Mouse (Mus musculus): ENCODE results near the gene Gm8229. TPM values are rescaled to one million over a fixed set of nuclear protein-coding genes. Genes with fewer than 3 reads are reported as not detected.
"Not testable (repeated sequence)": the region's sequence is repeated elsewhere in the genome, so short reads cannot be mapped to it uniquely, and the experiment has no call there.

Gene Gm8229
- not detected in 2 replicates for polyA plus RNA-seq (2012; rRNA removed)

GRCm38 (mm10) chr14:44365057-44365456 is at the start of gene Gm8229:
Gm8229 (plus strand) TSS chr14:44365357.
- WGBS, result 94% methylated on average over 4 of the region's 4 CpGs
- H3K27me3 ChIP-seq (ENCODE audit: control insufficient read depth, insufficient read depth, low read length); H3K4me3 ChIP-seq (ENCODE audit: control insufficient read depth, insufficient read depth, low read length); H3K4me1 ChIP-seq (replicated peaks; ENCODE audit: control insufficient read depth, insufficient read depth, low read length); H3K36me3 ChIP-seq (ENCODE audit: control insufficient read depth, insufficient read depth, low read length); DNase-seq; H3K27ac ChIP-seq (ENCODE audit: control insufficient read depth, insufficient read depth, low read length): not testable (repeated sequence)

- not testable (repeated sequence) for H3K4me3 ChIP-seq (ENCODE audit: control insufficient read depth, insufficient read depth, low read length); DNase-seq; H3K27me3 ChIP-seq (ENCODE audit: control insufficient read depth, insufficient read depth, low read length); H3K4me1 ChIP-seq (replicated peaks; ENCODE audit: control insufficient read depth, insufficient read depth, low read length); H3K27ac ChIP-seq (ENCODE audit: control insufficient read depth, insufficient read depth, low read length); H3K36me3 ChIP-seq (ENCODE audit: control insufficient read depth, insufficient read depth, low read length)
- WGBS, result no CpG with 5 or more reads among the region's 2 CpGs
These were observed 26.7 kb upstream of the Gm8229 start, which contains the start of gene Gm5930 for GRCm38 (mm10) chr14:44338484-44338883. Gm5930 (minus strand) TSS chr14:44338584.

- WGBS, result 54% methylated on average over 2 of the region's 2 CpGs
- H3K4me1 ChIP-seq (replicated peaks; ENCODE audit: control insufficient read depth, insufficient read depth, low read length); H3K36me3 ChIP-seq (ENCODE audit: control insufficient read depth, insufficient read depth, low read length); DNase-seq; H3K4me3 ChIP-seq (ENCODE audit: control insufficient read depth, insufficient read depth, low read length); H3K27me3 ChIP-seq (ENCODE audit: control insufficient read depth, insufficient read depth, low read length); H3K27ac ChIP-seq (ENCODE audit: control insufficient read depth, insufficient read depth, low read length): not testable (repeated sequence)
These were observed 3.7 kb upstream of the Gm8229 start for GRCm38 (mm10) chr14:44361416-44361815.

- H3K27ac ChIP-seq (ENCODE audit: control insufficient read depth, insufficient read depth, low read length); H3K4me1 ChIP-seq (replicated peaks; ENCODE audit: control insufficient read depth, insufficient read depth, low read length); H3K36me3 ChIP-seq (ENCODE audit: control insufficient read depth, insufficient read depth, low read length); DNase-seq; H3K27me3 ChIP-seq (ENCODE audit: control insufficient read depth, insufficient read depth, low read length); H3K4me3 ChIP-seq (ENCODE audit: control insufficient read depth, insufficient read depth, low read length): not testable (repeated sequence)
These were observed 2.9 kb upstream of the Gm8229 start for GRCm38 (mm10) chr14:44362301-44362700.

- H3K36me3 ChIP-seq (ENCODE audit: control insufficient read depth, insufficient read depth, low read length); H3K27me3 ChIP-seq (ENCODE audit: control insufficient read depth, insufficient read depth, low read length); DNase-seq; H3K27ac ChIP-seq (ENCODE audit: control insufficient read depth, insufficient read depth, low read length); H3K4me3 ChIP-seq (ENCODE audit: control insufficient read depth, insufficient read depth, low read length); H3K4me1 ChIP-seq (replicated peaks; ENCODE audit: control insufficient read depth, insufficient read depth, low read length): not testable (repeated sequence)
- 82% methylated on average over 4 of the region's 4 CpGs for WGBS
These were observed 19.1 kb downstream of the Gm8229 start for GRCm38 (mm10) chr14:44384233-44384632.

- H3K36me3 ChIP-seq (ENCODE audit: control insufficient read depth, insufficient read depth, low read length); DNase-seq: not testable (repeated sequence)
- WGBS, result 100% methylated on average over 1 of the region's 2 CpGs
These were observed 45.4 kb downstream of the Gm8229 start, which contains the start of gene Gm3371 for GRCm38 (mm10) chr14:44410588-44410987. Gm3371 (minus strand) TSS chr14:44410688.

More at GRCm38 (mm10) chr14:44410588-44410987, 45.4 kb downstream of the Gm8229 start, which contains the start of gene Gm3371:
- H3K4me1 ChIP-seq (replicated peaks; ENCODE audit: control insufficient read depth, insufficient read depth, low read length); H3K4me3 ChIP-seq (ENCODE audit: control insufficient read depth, insufficient read depth, low read length); H3K27ac ChIP-seq (ENCODE audit: control insufficient read depth, insufficient read depth, low read length); H3K27me3 ChIP-seq (ENCODE audit: control insufficient read depth, insufficient read depth, low read length): not testable (repeated sequence)

Other genes starting within 250 kb of the Gm8229 start
- not detected in 2 replicates for gene Gm3327, start 241.5 kb upstream of the Gm8229 start, polyA plus RNA-seq (2012; rRNA removed)
- not detected in 2 replicates for gene Gm8212, start 167.7 kb upstream of the Gm8229 start, polyA plus RNA-seq (2012; rRNA removed)
- not detected in 2 replicates for gene 4930503E14Rik, start 152.1 kb upstream of the Gm8229 start, polyA plus RNA-seq (2012; rRNA removed)
- not detected in 2 replicates for gene Gm8220, start 79.8 kb upstream of the Gm8229 start, polyA plus RNA-seq (2012; rRNA removed)
- 0.05 TPM in 1 of 2 replicates, not detected in the other for gene Gm5930, start 26.8 kb upstream of the Gm8229 start, polyA plus RNA-seq (2012; rRNA removed)
- gene Gm3371, start 45.3 kb downstream of the Gm8229 start, polyA plus RNA-seq (2012; rRNA removed), result not detected in 2 replicates
- not detected in 2 replicates for gene Gm8232, start 68.3 kb downstream of the Gm8229 start, polyA plus RNA-seq (2012; rRNA removed)
- gene BC061237, start 127.1 kb downstream of the Gm8229 start, polyA plus RNA-seq (2012; rRNA removed), result not detected in 2 replicates
- not detected in 2 replicates for gene Gm17093, start 152.9 kb downstream of the Gm8229 start, polyA plus RNA-seq (2012; rRNA removed)
- not detected in 2 replicates for gene Gm8247, start 217.8 kb downstream of the Gm8229 start, polyA plus RNA-seq (2012; rRNA removed)